Mouse (Mus musculus) bone marrow, adult 2 months (tissue): ENCODE results near the gene Npw.

Experiments
- CTCF ChIP-seq: fragments of 200-500 bp; IDR thresholded peaks from 2 replicates; pipeline ENCODE4 v1.5.1; 2011; ENCODE audit warnings: low read length, control low read depth; ENCODE audit not compliant: control insufficient read depth, insufficient read depth
- POLR2A ChIP-seq: fragments of 200-500 bp; IDR thresholded peaks from 2 replicates; pipeline ENCODE4 v1.6.1; 2011; ENCODE audit warnings: low read depth, mild to moderate bottlenecking, control low read depth, low read length, borderline replicate concordance; ENCODE audit not compliant: control insufficient read depth

GRCm38 (mm10) chr17:24641944-24642343, 16.3 kb downstream of the Npw start:
- TF ChIP-seq CTCF (no peak), POLR2A (no peak)
